Mouse (Mus musculus): ENCODE measurements around the gene Cysrt1.

Gene Cysrt1

GRCm38 (mm10) chr2:25221331-25221772 is 20.9 kb downstream of the Cysrt1 start:
- Histone ChIP-seq H3K9me3 (ENCODE audit: low read length) (no peaks in the 10 kb centered on the region), H3K36me3 (ENCODE audit: insufficient read depth, low read length) (peaks cover 33% of the 10 kb centered on the region), H3K4me1 (replicated peaks; ENCODE audit: low read depth, low read length) (peaks cover 43% of the 10 kb centered on the region), H3K27me3 (ENCODE audit: insufficient read depth, low read length) (peaks cover 6% of the 10 kb centered on the region), H3K4me3 (replicated peaks; ENCODE audit: low read length) (peak overlapping the region; percentile 99)
- TF ChIP-seq CTCF (conservative IDR thresholded peaks at IDR 0.05; ENCODE audit: low read length) (no peak), NANOG (IDR thresholded peaks at IDR 0.05; ENCODE audit: borderline replicate concordance, low read length) (no peak), POU5F1 (IDR thresholded peaks at IDR 0.05; ENCODE audit: borderline replicate concordance, low read length) (no peak)

GRCm38 (mm10) chr2:25218445-25218844 is 23.8 kb downstream of the Cysrt1 start, which contains the start of gene Fam166a:
Gene Fam166a, plus strand, starts transcription at chr2:25218745.
- no peak for TF ChIP-seq CTCF (conservative IDR thresholded peaks at IDR 0.05; ENCODE audit: low read length)
- TF ChIP-seq POU5F1 (IDR thresholded peaks at IDR 0.05; ENCODE audit: borderline replicate concordance, low read length): no peak
- TF ChIP-seq NANOG (IDR thresholded peaks at IDR 0.05; ENCODE audit: borderline replicate concordance, low read length): no peak
- Histone ChIP-seq H3K9me3 (ENCODE audit: low read length) (no peaks in the 10 kb centered on the region), H3K27me3 (ENCODE audit: insufficient read depth, low read length) (peaks cover 6% of the 10 kb centered on the region), H3K36me3 (ENCODE audit: insufficient read depth, low read length) (peaks cover 28% of the 10 kb centered on the region), H3K4me1 (replicated peaks; ENCODE audit: low read depth, low read length) (peaks cover 42% of the 10 kb centered on the region), H3K4me3 (replicated peaks; ENCODE audit: low read length) (no peak within 1 kb of the TSS)

- H3K4me3 ChIP-seq (replicated peaks; ENCODE audit: low read length): no peak overlapping the region
- H3K9me3 ChIP-seq (ENCODE audit: low read length): no peaks in the 10 kb centered on the region
- peaks cover 47% of the 10 kb centered on the region for H3K4me1 ChIP-seq (replicated peaks; ENCODE audit: low read depth, low read length)
- H3K27me3 ChIP-seq (ENCODE audit: insufficient read depth, low read length): peaks cover 9% of the 10 kb centered on the region
- no peak for TF ChIP-seq POU5F1 (IDR thresholded peaks at IDR 0.05; ENCODE audit: borderline replicate concordance, low read length)
- TF ChIP-seq NANOG (IDR thresholded peaks at IDR 0.05; ENCODE audit: borderline replicate concordance, low read length): no peak
- TF ChIP-seq CTCF (conservative IDR thresholded peaks at IDR 0.05; ENCODE audit: low read length): no peak
- peaks cover 20% of the 10 kb centered on the region for H3K36me3 ChIP-seq (ENCODE audit: insufficient read depth, low read length)
Measured at GRCm38 (mm10) chr2:25217666-25218065, 24.6 kb downstream of the Cysrt1 start.

GRCm38 (mm10) chr2:25214444-25214843 is 27.8 kb downstream of the Cysrt1 start, which contains the start of gene Stpg3:
Gene Stpg3, minus strand, starts transcription at chr2:25214637.
- Histone ChIP-seq H3K36me3 (ENCODE audit: insufficient read depth, low read length) (peaks cover 12% of the 10 kb centered on the region), H3K27me3 (ENCODE audit: insufficient read depth, low read length) (peaks cover 14% of the 10 kb centered on the region), H3K4me1 (replicated peaks; ENCODE audit: low read depth, low read length) (peaks cover 40% of the 10 kb centered on the region), H3K9me3 (ENCODE audit: low read length) (no peaks in the 10 kb centered on the region), H3K4me3 (replicated peaks; ENCODE audit: low read length) (peak within 1 kb of the TSS; percentile 73)
- TF ChIP-seq POU5F1 (IDR thresholded peaks at IDR 0.05; ENCODE audit: borderline replicate concordance, low read length) (no peak), NANOG (IDR thresholded peaks at IDR 0.05; ENCODE audit: borderline replicate concordance, low read length) (no peak), CTCF (conservative IDR thresholded peaks at IDR 0.05; ENCODE audit: low read length) (no peak)

GRCm38 (mm10) chr2:25213266-25213865 is 28.9 kb downstream of the Cysrt1 start:
- peaks cover 21% of the 10 kb centered on the region for H3K36me3 ChIP-seq (ENCODE audit: insufficient read depth, low read length)
- H3K27me3 ChIP-seq (ENCODE audit: insufficient read depth, low read length): peaks cover 10% of the 10 kb centered on the region
- no peaks in the 10 kb centered on the region for H3K9me3 ChIP-seq (ENCODE audit: low read length)
- peak overlapping the region; percentile 73 for H3K4me3 ChIP-seq (replicated peaks; ENCODE audit: low read length)
- peaks cover 40% of the 10 kb centered on the region for H3K4me1 ChIP-seq (replicated peaks; ENCODE audit: low read depth, low read length)
- TF ChIP-seq POU5F1 (IDR thresholded peaks at IDR 0.05; ENCODE audit: borderline replicate concordance, low read length) (no peak), NANOG (IDR thresholded peaks at IDR 0.05; ENCODE audit: borderline replicate concordance, low read length) (no peak)

GRCm38 (mm10) chr2:25211121-25211670 is 31.1 kb downstream of the Cysrt1 start, which contains the start of gene Nelfb:
Gene Nelfb, minus strand, starts transcription at chr2:25211489.
- peaks cover 43% of the 10 kb centered on the region for H3K36me3 ChIP-seq (ENCODE audit: insufficient read depth, low read length)
- peaks cover 52% of the 10 kb centered on the region for H3K4me1 ChIP-seq (replicated peaks; ENCODE audit: low read depth, low read length)
- peaks cover 8% of the 10 kb centered on the region; the same call in 1 of the 2 replicates for H3K27me3 ChIP-seq (ENCODE audit: insufficient read depth, low read length)
- no peaks in the 10 kb centered on the region for H3K9me3 ChIP-seq (ENCODE audit: low read length)
- H3K4me3 ChIP-seq (replicated peaks; ENCODE audit: low read length): peak within 1 kb of the TSS; percentile 97
- no peak for TF ChIP-seq NANOG (IDR thresholded peaks at IDR 0.05; ENCODE audit: borderline replicate concordance, low read length)
- no peak for TF ChIP-seq CTCF (conservative IDR thresholded peaks at IDR 0.05; ENCODE audit: low read length)
- no peak for TF ChIP-seq POU5F1 (IDR thresholded peaks at IDR 0.05; ENCODE audit: borderline replicate concordance, low read length)

- H3K9me3 ChIP-seq (ENCODE audit: low read length): no peaks in the 10 kb centered on the region
- peaks cover 8% of the 10 kb centered on the region; the same call in 1 of the 2 replicates for H3K27me3 ChIP-seq (ENCODE audit: insufficient read depth, low read length)
- peak overlapping the region; percentile 97 for H3K4me3 ChIP-seq (replicated peaks; ENCODE audit: low read length)
- TF ChIP-seq POU5F1 (IDR thresholded peaks at IDR 0.05; ENCODE audit: borderline replicate concordance, low read length): no peak
- TF ChIP-seq CTCF (conservative IDR thresholded peaks at IDR 0.05; ENCODE audit: low read length): no peak
- TF ChIP-seq NANOG (IDR thresholded peaks at IDR 0.05; ENCODE audit: borderline replicate concordance, low read length): no peak
- peaks cover 48% of the 10 kb centered on the region for H3K36me3 ChIP-seq (ENCODE audit: insufficient read depth, low read length)
- H3K4me1 ChIP-seq (replicated peaks; ENCODE audit: low read depth, low read length): peaks cover 53% of the 10 kb centered on the region
Measured at GRCm38 (mm10) chr2:25210686-25211085, 31.6 kb downstream of the Cysrt1 start.

GRCm38 (mm10) chr2:25207593-25207992 is 34.7 kb downstream of the Cysrt1 start:
- no peaks in the 10 kb centered on the region for H3K9me3 ChIP-seq (ENCODE audit: low read length)
- 0 out of 2 replicates have a peak, but pooled peaks cover 5% of the 10 kb centered on the region for H3K27me3 ChIP-seq (ENCODE audit: insufficient read depth, low read length)
- H3K4me1 ChIP-seq (replicated peaks; ENCODE audit: low read depth, low read length): peaks cover 33% of the 10 kb centered on the region
- H3K36me3 ChIP-seq (ENCODE audit: insufficient read depth, low read length): peaks cover 79% of the 10 kb centered on the region
- TF ChIP-seq POU5F1 (IDR thresholded peaks at IDR 0.05; ENCODE audit: borderline replicate concordance, low read length): no peak
- TF ChIP-seq CTCF (conservative IDR thresholded peaks at IDR 0.05; ENCODE audit: low read length): no peak
- TF ChIP-seq NANOG (IDR thresholded peaks at IDR 0.05; ENCODE audit: borderline replicate concordance, low read length): no peak
- H3K4me3 ChIP-seq (replicated peaks; ENCODE audit: low read length): no peak overlapping the region
